Mouse (Mus musculus) splenic B cell, adult 2 months (primary cell): ENCODE results near the gene Gm49354.

Experiments
- DNase-seq: peaks from one replicate; pipeline ENCODE4 v3.0.0-alpha.2; 2011; ENCODE audit warnings: low read depth, low spot score
- H3K27me3 ChIP-seq: 2 replicates; pipeline ENCODE4 v1.6.1; 2012; ENCODE audit warnings: mild to moderate bottlenecking, low read length, moderate library complexity, mixed read lengths; ENCODE audit not compliant: control insufficient read depth, poor library complexity, insufficient read depth, severe bottlenecking
- H3K36me3 ChIP-seq: 2 replicates; pipeline ENCODE4 v1.6.1; 2012; ENCODE audit warnings: mild to moderate bottlenecking, low read length, moderate library complexity, mixed read lengths; ENCODE audit not compliant: control insufficient read depth, poor library complexity, insufficient read depth, severe bottlenecking

Gm49354 gene

GRCm38 (mm10) chr13:59782145-59782544 is at the start of gene Gm49354:
Gene Gm49354 (minus strand): TSS chr13:59782245.
- H3K36me3 ChIP-seq: peaks cover 18% of the 10 kb centered on the region
- H3K27me3 ChIP-seq: no peaks in the 10 kb centered on the region
- no peak for DNase-seq

GRCm38 (mm10) chr13:59825966-59826365 is 43.9 kb upstream of the Gm49354 start:
- DNase-seq: no peak
- H3K36me3 ChIP-seq: no peaks in the 10 kb centered on the region
- no peaks in the 10 kb centered on the region for H3K27me3 ChIP-seq

GRCm38 (mm10) chr13:59822507-59823462 is 40.7 kb upstream of the Gm49354 start, which contains the start of gene Tut7:
Gene Tut7 (minus strand): TSS chr13:59823147.
- peak; percentile 96 for DNase-seq
- peaks cover 4% of the 10 kb centered on the region; the same call in 1 of the 2 replicates for H3K36me3 ChIP-seq
- no peaks in the 10 kb centered on the region for H3K27me3 ChIP-seq

GRCm38 (mm10) chr13:59820836-59821235 is 38.8 kb upstream of the Gm49354 start:
- peak; percentile 42 for DNase-seq
- Histone ChIP-seq H3K36me3 (peaks cover 6% of the 10 kb centered on the region; the same call in 1 of the 2 replicates), H3K27me3 (no peaks in the 10 kb centered on the region)

GRCm38 (mm10) chr13:59820114-59820513 is 38.1 kb upstream of the Gm49354 start:
- H3K27me3 ChIP-seq: no peaks in the 10 kb centered on the region
- DNase-seq: no peak
- peaks cover 6% of the 10 kb centered on the region; the same call in 1 of the 2 replicates for H3K36me3 ChIP-seq

- Histone ChIP-seq H3K36me3 (peaks cover 6% of the 10 kb centered on the region), H3K27me3 (no peaks in the 10 kb centered on the region)
- DNase-seq: no peak
Measured at GRCm38 (mm10) chr13:59817352-59817751, 35.3 kb upstream of the Gm49354 start.

GRCm38 (mm10) chr13:59814109-59814591 is 32.1 kb upstream of the Gm49354 start:
- H3K27me3 ChIP-seq: no peaks in the 10 kb centered on the region
- DNase-seq: no peak

GRCm38 (mm10) chr13:59811581-59811980 is 29.5 kb upstream of the Gm49354 start:
- no peaks in the 10 kb centered on the region for H3K27me3 ChIP-seq
- H3K36me3 ChIP-seq: peaks cover 30% of the 10 kb centered on the region
- no peak for DNase-seq

More at GRCm38 (mm10) chr13:59814109-59814591, 32.1 kb upstream of the Gm49354 start:
- H3K36me3 ChIP-seq: peaks cover 16% of the 10 kb centered on the region

GRCm38 (mm10) chr13:59801000-59801399 is 19.0 kb upstream of the Gm49354 start:
- Histone ChIP-seq H3K27me3 (no peaks in the 10 kb centered on the region), H3K36me3 (peaks cover 16% of the 10 kb centered on the region)
- no peak for DNase-seq

GRCm38 (mm10) chr13:59800077-59800476 is 18.0 kb upstream of the Gm49354 start:
- Histone ChIP-seq H3K36me3 (peaks cover 16% of the 10 kb centered on the region), H3K27me3 (no peaks in the 10 kb centered on the region)
- DNase-seq: no peak

GRCm38 (mm10) chr13:59798306-59798705 is 16.3 kb upstream of the Gm49354 start:
- no peaks in the 10 kb centered on the region for H3K27me3 ChIP-seq
- DNase-seq: peak; percentile 15
- H3K36me3 ChIP-seq: peaks cover 21% of the 10 kb centered on the region

- Histone ChIP-seq H3K36me3 (peaks cover 22% of the 10 kb centered on the region), H3K27me3 (no peaks in the 10 kb centered on the region)
- DNase-seq: no peak
Measured at GRCm38 (mm10) chr13:59796466-59796848, 14.4 kb upstream of the Gm49354 start.

- DNase-seq: no peak
- Histone ChIP-seq H3K36me3 (peaks cover 24% of the 10 kb centered on the region), H3K27me3 (no peaks in the 10 kb centered on the region)
Measured at GRCm38 (mm10) chr13:59795807-59796465, 13.9 kb upstream of the Gm49354 start.

- no peaks in the 10 kb centered on the region for H3K27me3 ChIP-seq
- H3K36me3 ChIP-seq: peaks cover 24% of the 10 kb centered on the region
- no peak for DNase-seq
Measured at GRCm38 (mm10) chr13:59794786-59795185, 12.7 kb upstream of the Gm49354 start.
